Mouse (Mus musculus) CD4-positive, CD25-positive, alpha-beta regulatory T cell, adult 2 months (primary cell): ENCODE measurements around the gene Arhgap22.

Experiments used
- DNase-seq: peaks from one replicate; pipeline ENCODE4 v3.0.0-alpha.2; 2012; ENCODE audit warnings: low read depth, low spot score

Arhgap22 gene

GRCm38 (mm10) chr14:33214767-33215128, 922 bp downstream of the Arhgap22 start:
- no peak for DNase-seq

DNA sequence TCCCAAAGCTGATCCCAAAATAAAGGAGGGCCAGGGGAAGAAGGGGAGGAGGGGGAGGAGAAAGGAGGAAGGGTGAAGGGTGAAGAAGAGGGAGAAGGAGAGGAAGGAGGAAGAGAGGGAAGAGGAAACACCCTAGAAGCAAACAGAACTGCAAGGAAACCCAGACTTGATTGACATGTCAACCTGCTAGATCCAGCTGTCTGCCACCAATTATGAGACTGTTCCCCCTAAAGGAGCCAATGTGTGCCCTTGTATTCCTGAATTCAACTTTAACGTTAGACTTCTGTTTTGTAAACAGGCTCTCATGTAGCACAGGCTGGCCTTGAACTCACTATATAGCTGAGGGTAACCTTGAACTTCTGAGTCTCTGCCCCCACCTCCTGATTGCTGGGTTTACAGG, 1.3 kb downstream of the Arhgap22 start:
- DNase-seq = no peak

GRCm38 (mm10) chr14:33216343-33217208, 2.8 kb downstream of the Arhgap22 start:
- no peak for DNase-seq

DNA sequence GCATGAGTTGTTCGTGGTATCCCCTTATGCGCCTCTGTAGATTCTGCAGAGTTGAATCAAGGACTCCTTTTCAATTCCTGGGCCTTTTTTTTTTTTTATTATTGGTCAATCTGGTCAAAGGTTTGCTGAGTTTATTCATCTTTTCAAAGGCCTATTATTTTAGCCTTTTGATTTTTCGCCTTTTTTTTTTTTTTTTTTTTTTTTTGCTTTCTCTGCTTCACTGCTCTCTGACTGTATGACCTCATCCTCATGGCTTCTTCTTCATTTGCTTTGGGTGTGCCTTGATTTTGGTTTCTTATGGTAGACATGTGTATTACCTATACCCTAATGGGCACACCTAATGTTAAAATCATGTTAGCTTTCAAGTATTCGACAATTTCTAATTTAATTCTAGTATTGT, 11.4 kb downstream of the Arhgap22 start:
- no peak for DNase-seq

- DNase-seq = no peak
These were observed 16.8 kb downstream of the Arhgap22 start for GRCm38 (mm10) chr14:33230672-33231071.

- DNase-seq = no peak
These were observed 17.5 kb downstream of the Arhgap22 start for GRCm38 (mm10) chr14:33231311-33231710.

DNA sequence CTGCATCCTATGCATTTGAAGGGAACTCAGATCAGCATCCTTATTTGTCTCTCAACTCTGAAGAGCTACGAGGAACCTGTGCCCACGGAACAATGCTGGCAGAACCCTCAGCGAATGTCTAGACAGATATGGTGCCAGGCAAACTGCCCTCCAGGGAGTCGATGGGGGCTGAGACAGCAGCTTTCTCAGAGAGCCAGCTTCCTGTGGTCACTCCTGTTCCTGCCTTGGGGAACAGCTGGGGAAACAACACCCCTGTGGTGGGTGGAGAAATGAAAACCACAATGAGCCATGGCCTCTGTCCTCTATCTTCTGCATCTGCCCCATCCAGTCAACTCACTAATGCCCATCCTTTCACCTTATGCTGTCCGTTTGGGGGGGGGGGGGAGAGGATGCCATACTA, 18.2 kb downstream of the Arhgap22 start:
- DNase-seq = no peak

GRCm38 (mm10) chr14:33235661-33236060, 21.8 kb downstream of the Arhgap22 start:
- DNase-seq = no peak

- DNase-seq = no peak
These were observed 26.6 kb downstream of the Arhgap22 start for GRCm38 (mm10) chr14:33240400-33240799.

GRCm38 (mm10) chr14:33243261-33243660, 29.4 kb downstream of the Arhgap22 start:
- DNase-seq = no peak

DNA sequence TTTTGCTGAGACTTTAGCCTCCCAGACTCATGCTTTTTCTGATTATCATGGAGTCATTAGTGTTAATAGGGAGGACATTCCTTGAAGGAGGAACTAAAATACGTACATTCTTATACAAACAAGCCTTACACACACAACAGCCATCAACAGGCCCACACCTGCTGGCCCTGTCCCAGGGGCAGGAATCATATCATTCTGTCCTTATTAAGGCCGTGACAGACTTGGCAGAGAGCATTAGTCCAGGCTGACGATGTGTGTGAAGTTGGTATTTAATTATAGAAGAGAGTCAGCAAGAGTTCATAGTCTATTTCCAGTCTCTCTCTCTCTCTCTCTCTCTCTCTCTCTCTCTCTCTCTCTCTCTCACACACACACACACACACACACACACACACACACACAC, 30.7 kb downstream of the Arhgap22 start:
- DNase-seq = no peak

GRCm38 (mm10) chr14:33244946-33245345, 31.1 kb downstream of the Arhgap22 start:
- DNase-seq = no peak

DNA sequence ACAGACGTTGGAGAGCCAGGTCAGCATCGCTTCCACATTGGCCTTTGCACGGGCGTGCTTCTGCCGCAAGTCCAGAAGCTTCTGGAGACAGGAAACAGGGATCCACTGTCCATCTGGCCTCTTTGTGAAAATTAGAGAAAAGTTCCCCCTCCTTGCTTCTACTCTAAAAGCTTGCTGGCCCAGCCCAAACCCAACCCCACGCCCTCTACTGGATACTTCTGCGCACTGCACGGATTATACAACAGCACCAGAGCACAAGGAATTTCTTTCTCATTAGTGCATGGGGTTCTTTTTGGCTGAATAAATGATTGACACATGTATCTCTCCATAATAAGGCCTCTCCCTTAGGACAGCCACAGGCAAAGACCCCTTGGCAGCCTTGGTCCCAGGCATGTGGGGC, 32.6 kb downstream of the Arhgap22 start:
- no peak for DNase-seq

DNA sequence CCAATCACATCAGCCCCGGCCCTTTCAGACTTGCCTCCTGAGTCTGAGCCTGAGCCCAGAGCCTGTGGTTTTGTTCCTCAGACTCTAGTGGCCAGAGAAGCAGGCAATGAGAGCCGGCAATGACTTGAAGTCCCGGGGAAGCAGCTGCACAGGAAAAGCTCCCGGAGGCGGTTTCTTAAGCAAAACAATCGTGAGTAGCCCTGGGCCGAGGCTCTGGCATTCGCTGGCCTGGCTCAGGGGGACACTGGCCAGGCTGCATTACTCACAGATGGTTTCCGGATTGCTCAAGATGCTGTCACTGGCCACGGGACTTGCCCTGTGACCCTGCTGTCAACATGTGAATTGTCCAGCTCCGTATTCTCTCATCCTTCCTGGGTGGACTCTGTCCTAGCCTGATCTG, 33.8 kb downstream of the Arhgap22 start:
- no peak for DNase-seq

GRCm38 (mm10) chr14:33248741-33249140, 34.9 kb downstream of the Arhgap22 start:
- no peak for DNase-seq

GRCm38 (mm10) chr14:33250215-33250939, 36.6 kb downstream of the Arhgap22 start:
- no peak for DNase-seq

DNA sequence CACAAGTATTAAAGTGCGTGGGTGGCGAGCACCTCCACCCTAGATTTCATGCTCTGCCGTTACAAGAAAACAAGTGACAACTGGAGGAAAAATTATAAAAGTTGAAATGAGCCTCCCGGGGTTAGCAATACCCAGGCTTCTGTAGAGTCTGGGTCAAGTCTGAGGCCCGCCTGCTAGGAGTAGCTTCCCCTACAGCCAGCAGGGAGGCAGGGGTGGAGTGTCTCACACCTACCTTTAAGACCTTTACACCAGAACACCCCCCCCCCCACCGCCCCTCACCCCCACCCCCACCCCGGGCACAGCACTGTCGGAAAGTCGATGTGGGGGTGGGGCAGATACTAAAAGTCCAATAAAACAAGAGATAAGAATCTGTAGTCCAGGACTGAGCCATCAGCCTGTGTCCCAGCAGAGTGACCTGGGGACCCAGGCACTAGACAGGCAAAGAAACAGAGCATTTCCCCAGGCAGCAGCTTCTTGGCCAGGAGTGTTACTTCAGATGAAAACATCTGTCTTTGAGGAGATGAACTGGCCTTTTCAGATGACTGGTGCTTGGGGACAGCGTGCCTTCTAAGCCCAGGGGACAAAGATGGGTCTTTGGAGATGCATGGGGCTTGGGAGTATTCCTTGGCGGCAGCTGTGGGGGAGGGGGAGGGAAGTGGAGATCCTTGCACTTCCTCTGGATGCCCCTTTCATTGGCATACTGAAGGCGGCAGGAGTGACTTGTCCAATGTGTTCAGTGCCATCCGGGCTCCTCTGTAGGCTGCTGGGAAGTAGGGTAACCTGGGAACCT, 37.3 kb downstream of the Arhgap22 start:
- DNase-seq = no peak

DNA sequence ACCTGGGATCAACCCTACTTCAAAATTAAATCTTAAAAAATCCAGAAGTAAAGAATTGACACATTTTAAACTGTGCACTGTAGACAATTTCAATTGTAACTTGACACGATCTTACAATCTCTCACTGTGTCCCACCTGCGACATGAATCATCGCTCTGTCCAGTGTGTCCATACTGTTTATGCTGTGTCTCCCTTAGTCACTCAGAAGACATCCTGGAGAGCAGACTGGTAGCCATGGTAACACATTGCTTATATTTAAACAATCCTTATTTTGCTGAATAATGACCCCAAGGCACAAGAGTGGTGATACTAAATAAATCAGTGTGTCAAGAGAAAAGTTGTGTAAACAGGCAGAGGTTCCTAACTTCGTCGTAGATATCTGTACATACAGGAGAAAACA, 44.4 kb downstream of the Arhgap22 start:
- no peak for DNase-seq

- DNase-seq = no peak
These were observed 46.3 kb downstream of the Arhgap22 start for GRCm38 (mm10) chr14:33260131-33260530.

DNA sequence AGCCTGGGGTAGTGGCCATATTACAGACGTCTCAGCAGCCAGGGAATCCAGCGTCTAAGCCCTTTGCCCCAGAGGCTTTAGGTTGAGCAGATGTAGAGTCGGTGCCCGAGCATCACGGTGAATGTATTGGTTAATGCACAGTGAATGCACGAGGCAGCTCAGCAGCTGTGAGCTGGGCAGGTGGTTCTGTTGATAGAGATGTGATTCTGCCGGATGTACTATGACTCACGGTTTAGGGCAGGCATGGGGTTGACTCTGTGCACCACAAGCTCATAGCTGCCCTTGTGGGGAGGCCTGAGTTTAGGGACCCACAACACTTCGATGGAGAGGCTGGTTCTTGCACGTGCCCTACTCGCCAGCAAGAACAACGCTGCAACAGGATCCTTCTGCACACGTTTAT, 51.0 kb downstream of the Arhgap22 start:
- DNase-seq = no peak

DNA sequence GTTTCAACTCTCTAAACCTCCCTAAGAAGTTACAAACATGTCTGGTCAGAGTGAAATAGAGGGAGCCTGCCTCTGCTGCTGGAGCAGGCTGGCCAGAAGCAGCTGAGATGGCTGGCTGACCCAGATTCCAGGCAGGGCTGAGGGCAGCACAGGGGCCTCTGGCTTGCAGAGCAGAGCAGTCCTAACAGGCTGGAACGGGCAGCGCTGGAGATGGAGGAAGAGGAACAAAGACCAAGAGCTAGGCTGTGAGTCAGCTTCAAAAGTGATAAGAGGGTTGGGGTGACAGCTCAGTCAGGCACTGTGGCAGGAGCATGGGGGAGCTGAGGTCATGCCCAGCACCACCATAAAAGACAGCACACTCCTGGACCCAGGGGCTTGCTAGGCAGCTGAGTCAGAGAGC, 62.4 kb downstream of the Arhgap22 start:
- DNase-seq = no peak

GRCm38 (mm10) chr14:33278374-33278773, 64.5 kb downstream of the Arhgap22 start:
- no peak for DNase-seq
